ENCODE assay signal across 8 mouse cellular contexts in the genomic region with DNA sequence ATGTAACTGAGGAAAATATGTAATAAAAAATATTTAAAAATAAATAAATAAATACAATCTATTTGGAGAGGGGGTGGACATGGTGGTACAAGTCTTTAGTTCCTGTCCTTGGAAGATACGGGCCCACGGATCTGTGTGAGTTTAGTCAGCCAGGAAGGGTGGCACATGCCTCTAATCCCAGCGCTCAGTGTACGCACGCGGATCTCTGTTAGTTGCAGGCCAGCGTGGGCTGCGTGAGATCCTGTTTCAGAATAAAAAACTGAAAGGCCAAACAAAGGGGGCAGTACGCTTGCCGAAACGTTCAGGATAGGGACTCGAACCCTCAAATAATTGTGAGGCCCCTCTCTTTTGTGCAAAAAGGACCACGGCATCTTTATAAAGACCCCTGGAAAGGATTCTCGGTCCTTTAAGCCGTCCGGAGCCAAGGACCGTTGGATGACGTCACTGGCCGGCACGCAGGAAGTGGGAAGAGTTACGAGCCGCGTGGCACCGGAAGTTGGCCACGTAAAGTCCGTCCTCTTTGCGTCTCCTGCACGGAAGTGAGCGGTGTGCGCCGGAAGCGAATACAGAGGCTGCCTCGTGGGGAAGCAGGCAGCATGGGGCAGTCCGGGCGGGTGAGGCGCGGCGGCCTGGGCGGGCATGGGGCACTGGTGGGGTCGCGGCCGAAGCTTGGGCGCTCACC. TPM values are rescaled to one million over a fixed set of nuclear protein-coding genes. Genes with fewer than 3 reads are reported as not detected.
DNase-seq lines count a peak whose midpoint lies in the region; ATAC-seq lines count a peak whose summit lies in the region.

TSS of gene Ppan (plus strand) at position 472 of the 682 bp plus-strand sequence.

- no peaks in the 10 kb centered on the region for H3K9me3 ChIP-seq in heart, embryonic 10.5 days
- no peaks in the 10 kb centered on the region for H3K9me3 ChIP-seq in kidney, embryonic 15.5 days (replicated peaks)

- peaks cover 8% of the 10 kb centered on the region for H3K4me1 ChIP-seq in heart, embryonic 10.5 days
- peaks cover 11% of the 10 kb centered on the region for H3K4me1 ChIP-seq in kidney, embryonic 15.5 days

- H3K27ac ChIP-seq in heart, embryonic 10.5 days, result peak within 1 kb of the TSS; percentile 92
- H3K27ac ChIP-seq in kidney, embryonic 15.5 days, result peak within 1 kb of the TSS; percentile 87

- peak; percentile 90 to 91 for DNase-seq in B cell, adult 2 months
- DNase-seq in brain, adult 2 months (ENCODE audit: low read depth, low spot score), result peak; percentile 99
- peak; percentile 98 for DNase-seq in heart, embryonic 10.5 days (ENCODE audit: low spot score)
- DNase-seq in liver, result peak; percentile 94
- DNase-seq in spleen, postnatal 4 days (ENCODE audit: low spot score in 2 of 2), result peak; percentile 90 to 95

- ATAC-seq in erythroblast, adult 5-6 weeks (replicated peaks; ENCODE audit: low FRiP score, poor library complexity, severe bottlenecking), result peak; percentile 100
- ATAC-seq in kidney, embryonic 15.5 days (replicated peaks; ENCODE audit: low FRiP score), result peak; percentile 96
- ATAC-seq in monocyte, adult 5-6 weeks (replicated peaks; ENCODE audit: insufficient number of reproducible peaks, low FRiP score, low TSS enrichment, poor library complexity, severe bottlenecking), result peak; percentile 98

- peak within 1 kb of the TSS; percentile 69 for H3K4me2 ChIP-seq in kidney, embryonic 15.5 days

- WGBS in heart, embryonic 10.5 days, result under 1% methylated on average over 43 of the region's 43 CpGs
- WGBS in kidney, embryonic 15.5 days, result under 1% methylated on average over 43 of the region's 43 CpGs

- H3K4me3 ChIP-seq in heart, embryonic 10.5 days, result peak within 1 kb of the TSS; percentile 98
- H3K4me3 ChIP-seq in kidney, embryonic 15.5 days (replicated peaks), result peak within 1 kb of the TSS; percentile 91

- H3K27me3 ChIP-seq in heart, embryonic 10.5 days (ENCODE audit: insufficient read depth, poor library complexity, severe bottlenecking), result no peaks in the 10 kb centered on the region
- H3K27me3 ChIP-seq in kidney, embryonic 15.5 days, result no peaks in the 10 kb centered on the region

- H3K9ac ChIP-seq in kidney, embryonic 15.5 days, result peak within 1 kb of the TSS; percentile 82

- H3K36me3 ChIP-seq in heart, embryonic 10.5 days, result peaks cover 37% of the 10 kb centered on the region
- H3K36me3 ChIP-seq in kidney, embryonic 15.5 days, result peaks cover 36% of the 10 kb centered on the region

RNA-seq across cellular contexts. Expression of gene Ppan, which starts in this region (rescaled TPM):
- total RNA-seq in erythroblast, adult 5-6 weeks (2015; ENCODE audit: low replicate concordance), result 2.3 and 9.8 TPM in 2 replicates
- 13.0 and 15.4 TPM in 2 replicates for total RNA-seq in erythroblast, adult 5-6 weeks (2017; ENCODE audit: low replicate concordance)
- 66.0 and 95.8 TPM in 2 replicates for polyA plus RNA-seq in heart, embryonic 10.5 days (2016; fragmentation: Nextera tagmentation; extraction: Ambion mirVana)
- polyA plus RNA-seq in kidney, embryonic 15.5 days (2015; fragmentation: Nextera tagmentation; extraction: Ambion mirVana), result 84.2 and 93.7 TPM in 2 replicates
- total RNA-seq in monocyte, adult 5-6 weeks (2017), result 24.4 to 44.1 TPM (median 26.9 TPM) in 3 replicates

Comparison
In these comparisons a context has a peak if more than half of its experiments do, and no peak if none do; other contexts are left out.
1. Peak in every context shown above with its lines: DNase-seq, ATAC-seq, H3K4me3 ChIP-seq and H3K27ac ChIP-seq.